Mouse (Mus musculus) spleen, postnatal 10 days (tissue): Measurements from ENCODE around the gene Rbck1.
A peak's percentile ranks its signal among the peaks of the same experiment; 100 is the strongest.
"Not testable (repeated sequence)": the region's sequence is repeated elsewhere in the genome, so short reads cannot be mapped to it uniquely, and the experiment has no call there.

Experiments used
- DNase-seq, 2 experiments: peaks; one replicate each; pipeline ENCODE4 v3.0.0; 2021 to 2022; ENCODE audit warnings: low spot score in 2 of 2

Rbck1 gene

DNA sequence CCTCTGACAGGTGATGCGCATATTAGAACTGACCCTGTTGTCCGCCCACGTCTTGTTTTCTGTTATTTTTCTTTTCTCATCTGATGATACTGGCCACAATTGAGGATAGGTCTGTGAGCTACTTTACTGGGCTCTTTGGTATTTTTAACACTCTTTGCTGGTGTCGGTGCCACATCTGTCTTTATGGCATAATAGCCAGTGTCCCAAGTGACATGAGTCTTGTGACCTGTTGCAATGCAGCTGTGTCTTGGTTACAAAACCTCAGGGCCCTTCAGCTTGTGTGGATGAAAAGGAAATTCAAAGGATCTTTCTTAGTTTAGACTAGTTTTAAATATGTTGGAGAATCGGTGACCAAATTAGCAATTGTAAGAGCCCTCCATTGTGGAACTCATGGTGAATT, 37.9 kb downstream of the Rbck1 start:
- DNase-seq, result no peak

DNA sequence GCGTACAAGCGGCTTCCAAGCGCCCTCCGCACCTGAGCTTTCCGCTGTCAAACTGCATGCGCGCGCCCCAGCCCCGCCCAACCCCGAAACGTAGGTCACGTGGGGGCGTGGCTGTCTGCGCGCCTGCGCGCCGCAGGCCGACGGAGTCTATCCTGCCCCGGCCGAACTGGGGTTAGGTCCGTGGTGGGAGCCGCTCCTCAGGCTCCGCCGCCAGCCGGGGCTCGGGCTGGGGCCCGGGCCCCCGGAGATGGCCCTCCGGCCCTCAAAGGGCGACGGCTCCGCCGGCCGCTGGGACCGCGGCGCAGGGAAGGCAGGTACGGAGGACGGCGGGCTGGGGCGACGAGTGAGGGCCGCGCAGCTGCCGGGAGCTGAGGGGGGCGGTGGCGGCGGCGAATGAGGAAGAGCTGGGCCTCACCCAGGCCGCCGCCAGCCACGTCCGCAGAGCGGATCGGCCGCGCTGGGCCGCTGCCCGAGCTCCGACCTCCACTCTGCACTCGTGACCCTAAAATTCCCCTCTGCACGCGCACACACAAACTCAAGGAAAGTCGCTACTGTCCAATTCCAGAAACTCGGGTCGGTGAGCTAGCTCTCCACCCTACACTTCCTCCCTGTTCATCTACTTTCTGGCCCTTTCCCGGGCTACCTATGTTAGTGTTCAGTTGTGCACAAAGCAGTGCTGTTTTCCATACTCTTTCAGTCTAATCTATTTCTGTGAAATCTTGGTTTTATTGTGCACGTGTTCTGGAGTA, 38.6 kb downstream of the Rbck1 start, which contains the start of gene Tbc1d20:
Gene Tbc1d20 (plus strand): TSS at position 102 of the 749 bp plus-strand sequence.
- DNase-seq, result peak; percentile 93 to 95

DNA sequence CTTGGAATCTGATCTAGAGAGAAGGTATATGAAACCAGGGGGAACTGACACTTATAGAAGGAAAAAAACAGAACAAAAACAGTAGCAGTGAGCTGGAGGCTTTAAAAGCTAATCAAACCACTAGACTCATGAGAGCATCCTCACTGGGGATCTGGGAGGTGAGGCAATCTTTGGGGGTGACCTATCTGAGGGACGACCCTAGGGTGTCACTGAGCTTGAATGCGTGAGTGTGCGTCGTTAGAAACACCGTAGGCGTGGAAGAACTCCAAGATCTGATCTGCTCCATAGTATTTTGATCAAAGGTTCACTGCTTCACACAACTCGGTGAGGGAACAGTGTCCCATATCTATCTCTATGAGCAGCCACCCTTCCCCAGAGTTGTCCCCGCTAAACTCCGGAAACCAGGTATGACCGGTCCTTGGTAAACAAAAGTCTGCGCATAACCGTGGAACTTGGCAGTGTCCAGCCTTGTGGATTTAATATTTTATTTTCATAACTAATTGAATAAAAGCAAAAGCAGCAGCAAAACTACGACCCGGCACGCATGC, 39.2 kb downstream of the Rbck1 start:
- no peak for DNase-seq

DNA sequence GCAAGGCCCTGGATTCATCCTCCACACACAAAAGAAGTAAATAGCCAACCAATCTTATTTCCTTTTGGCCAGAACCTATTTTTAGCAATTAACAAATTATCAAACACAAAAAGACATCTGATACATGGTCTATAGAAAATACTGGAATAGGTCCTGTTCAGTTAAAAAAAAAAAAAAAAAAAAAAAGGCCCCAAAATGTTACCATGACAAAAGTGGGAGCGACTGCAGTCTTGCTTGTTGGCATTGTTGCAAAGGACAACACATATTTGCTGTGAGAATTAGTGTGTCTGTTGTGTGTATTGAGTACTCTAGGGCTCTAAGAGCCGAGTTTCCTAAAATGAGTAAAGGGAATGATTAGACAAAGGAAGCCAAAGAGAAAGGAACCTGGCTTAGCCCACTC, 40.0 kb downstream of the Rbck1 start:
- no peak for DNase-seq

DNA sequence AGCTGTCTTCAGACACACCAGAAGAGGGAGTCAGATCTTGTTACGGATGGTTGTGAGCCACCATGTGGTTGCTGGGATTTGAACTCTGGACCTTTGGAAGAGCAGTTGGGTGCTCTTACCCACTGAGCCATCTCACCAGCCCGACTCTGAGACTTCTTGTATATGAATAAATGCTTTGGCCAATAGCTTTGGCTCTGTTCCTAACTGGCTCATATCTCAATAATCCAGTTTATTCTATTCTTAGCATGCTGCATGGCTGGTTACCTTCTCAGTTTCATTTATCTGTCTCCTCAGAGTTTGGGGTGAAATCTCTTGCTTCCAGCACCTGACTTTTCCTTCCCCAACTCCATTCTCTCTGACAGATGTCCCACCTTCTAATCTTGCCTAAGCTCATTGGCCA, 42.8 kb downstream of the Rbck1 start:
- not testable (repeated sequence) for DNase-seq

DNA sequence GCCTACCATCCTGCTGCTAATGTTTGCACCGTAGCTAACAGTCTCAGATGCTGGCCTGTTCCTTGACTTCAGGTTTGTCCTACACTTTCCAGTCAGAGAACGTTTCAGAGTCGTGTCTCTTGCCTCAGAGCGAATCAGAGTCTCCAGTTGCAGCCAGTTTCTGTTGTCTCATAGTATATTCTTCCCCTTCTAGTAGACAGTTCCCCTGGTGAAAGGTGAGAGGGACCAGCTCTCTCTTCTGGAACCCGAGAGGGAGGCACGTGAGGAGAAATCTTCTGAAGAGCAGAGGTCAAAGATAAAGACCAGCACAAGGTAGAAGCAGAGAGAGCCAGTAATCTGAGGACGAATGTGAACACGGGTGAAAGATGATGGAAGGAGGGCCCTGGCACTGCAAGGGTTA, 44.4 kb downstream of the Rbck1 start:
- DNase-seq, result no peak

DNA sequence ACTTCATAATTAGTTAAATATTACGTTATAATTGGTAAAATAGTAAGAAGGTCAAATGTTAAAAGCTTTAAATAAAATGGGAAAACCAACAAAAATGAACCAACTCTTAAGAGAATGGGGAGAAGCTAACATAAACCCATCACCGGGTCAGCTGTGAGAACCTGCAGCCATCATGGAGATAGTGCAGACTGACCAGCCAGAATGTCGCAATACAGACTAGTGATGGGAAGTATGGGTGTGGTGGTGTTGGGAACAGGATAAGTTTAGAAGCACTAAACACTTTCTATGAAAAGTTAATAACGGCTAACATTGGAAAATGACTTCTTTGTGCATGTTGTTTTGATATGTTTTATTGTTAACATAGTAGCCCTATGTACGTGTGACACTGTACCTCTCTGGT, 44.9 kb downstream of the Rbck1 start:
- no peak for DNase-seq

DNA sequence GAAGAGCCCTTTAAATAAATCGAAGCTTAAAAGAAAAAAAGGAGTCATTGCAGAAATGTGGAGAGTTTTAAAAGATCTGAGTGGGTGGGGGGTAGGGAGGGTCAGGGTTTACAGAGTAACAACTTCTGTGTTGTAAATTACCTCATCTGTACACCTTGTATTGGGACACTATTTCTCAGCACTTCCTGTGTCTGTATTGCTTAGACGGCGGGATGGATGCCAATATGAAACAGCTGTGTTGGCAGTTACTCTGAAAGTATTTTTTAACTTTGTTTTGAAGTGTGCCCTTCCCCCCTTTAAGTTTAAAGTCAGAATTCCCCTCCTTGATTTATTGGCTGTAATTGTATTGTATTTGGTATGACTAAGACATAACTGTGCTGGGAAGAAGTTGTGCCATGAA, 51.0 kb downstream of the Rbck1 start:
- DNase-seq, result no peak

DNA sequence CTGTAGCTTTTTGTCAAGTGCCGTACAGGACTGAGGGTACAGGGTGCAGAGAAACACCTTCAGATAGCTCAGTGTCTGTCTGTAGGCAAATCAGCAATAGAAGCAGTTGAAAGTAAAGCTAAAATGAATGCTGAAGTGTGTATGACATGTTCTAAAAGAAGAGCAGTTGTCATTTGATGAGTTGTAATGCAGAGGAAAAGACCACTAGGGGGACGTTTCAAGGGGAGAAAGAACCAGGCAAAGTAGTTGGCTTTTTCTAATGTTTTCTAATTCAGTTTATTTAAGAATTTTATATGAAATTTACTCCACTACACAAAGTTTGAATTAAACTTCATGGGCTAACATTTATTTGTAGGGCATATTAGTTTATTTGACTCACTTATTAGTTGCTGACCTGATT, 58.8 kb downstream of the Rbck1 start:
- no peak for DNase-seq
